Mouse (Mus musculus): ENCODE data around the gene Tmc1. TPM values are rescaled to one million over a fixed set of nuclear protein-coding genes. Genes with fewer than 3 reads are reported as not detected.

Tmc1 gene
- 0.04 TPM in 1 of 2 replicates, not detected in the other for polyA plus RNA-seq (2015; fragmentation: Nextera tagmentation; extraction: Ambion mirVana)

GRCm38 (mm10) chr19:20953874-20954273 lies at the start of gene Tmc1:
Tmc1 (minus strand) TSS chr19:20954202.
- Histone ChIP-seq H3K36me3 (ENCODE audit: control insufficient read depth, insufficient read depth, low read length) (no peaks in the 10 kb centered on the region), H3K4me2 (ENCODE audit: low read depth, low read length) (no peak within 1 kb of the TSS), H3K9me3 (ENCODE audit: control insufficient read depth, low read length) (no peaks in the 10 kb centered on the region), H3K4me1 (ENCODE audit: control insufficient read depth, insufficient read depth, low read length) (no peaks in the 10 kb centered on the region), H3K4me3 (ENCODE audit: low read length) (no peak within 1 kb of the TSS), H3K9ac (ENCODE audit: low read depth, low read length) (no peak within 1 kb of the TSS), H3K27me3 (replicated peaks; ENCODE audit: control insufficient read depth, insufficient read depth, low read length) (no peaks in the 10 kb centered on the region), H3K27ac (ENCODE audit: low read length) (no peak within 1 kb of the TSS)
- ATAC-seq, result no peak
- WGBS, result 76% methylated on average over 6 of the region's 6 CpGs

GRCm38 (mm10) chr19:21001552-21001951 lies 47.5 kb upstream of the Tmc1 start:
- no peak overlapping the region for H3K9ac ChIP-seq (ENCODE audit: low read depth, low read length)
- no peak overlapping the region for H3K4me3 ChIP-seq (ENCODE audit: low read length)
- H3K9me3 ChIP-seq (ENCODE audit: control insufficient read depth, low read length), result no peaks in the 10 kb centered on the region
- no peaks in the 10 kb centered on the region for H3K27me3 ChIP-seq (replicated peaks; ENCODE audit: control insufficient read depth, insufficient read depth, low read length)
- no peak for ATAC-seq
- H3K27ac ChIP-seq (ENCODE audit: low read length), result no peak overlapping the region
- H3K4me1 ChIP-seq (ENCODE audit: control insufficient read depth, insufficient read depth, low read length), result no peaks in the 10 kb centered on the region
- H3K4me2 ChIP-seq (ENCODE audit: low read depth, low read length), result no peak overlapping the region
- no peaks in the 10 kb centered on the region for H3K36me3 ChIP-seq (ENCODE audit: control insufficient read depth, insufficient read depth, low read length)

DNA sequence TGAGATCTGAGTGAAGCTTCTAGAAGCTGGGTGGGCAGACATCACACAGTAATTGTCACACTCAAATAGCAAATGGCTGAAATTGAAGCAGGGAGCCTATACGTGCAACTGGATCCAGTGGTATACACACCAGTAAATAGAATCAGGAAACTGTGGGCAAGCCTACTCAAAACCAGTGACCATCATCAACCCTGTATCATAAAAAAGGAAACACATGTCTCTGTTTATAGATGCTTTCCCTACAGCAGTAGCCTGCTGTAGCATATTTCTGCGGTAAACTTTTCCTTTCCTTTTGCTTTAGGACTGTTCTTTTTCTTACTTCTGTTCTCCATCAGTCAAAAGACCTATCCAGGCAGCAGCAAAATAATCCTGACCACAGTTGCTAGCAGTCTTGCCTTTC lies 25.2 kb upstream of the Tmc1 start:
- H3K4me2 ChIP-seq (ENCODE audit: low read depth, low read length), result no peak overlapping the region
- H3K36me3 ChIP-seq (ENCODE audit: control insufficient read depth, insufficient read depth, low read length), result no peaks in the 10 kb centered on the region
- H3K4me1 ChIP-seq (ENCODE audit: control insufficient read depth, insufficient read depth, low read length), result no peaks in the 10 kb centered on the region
- no peak overlapping the region for H3K4me3 ChIP-seq (ENCODE audit: low read length)
- H3K27me3 ChIP-seq (replicated peaks; ENCODE audit: control insufficient read depth, insufficient read depth, low read length), result no peaks in the 10 kb centered on the region
- no peaks in the 10 kb centered on the region for H3K9me3 ChIP-seq (ENCODE audit: control insufficient read depth, low read length)
- 84% methylated on average over 2 of the region's 2 CpGs for WGBS
- H3K9ac ChIP-seq (ENCODE audit: low read depth, low read length), result no peak overlapping the region
- no peak for ATAC-seq
- H3K27ac ChIP-seq (ENCODE audit: low read length), result no peak overlapping the region

GRCm38 (mm10) chr19:20978148-20978547 lies 24.1 kb upstream of the Tmc1 start:
- H3K9ac ChIP-seq (ENCODE audit: low read depth, low read length), result no peak overlapping the region
- WGBS, result 32% methylated on average over 1 of the region's 1 CpGs
- ATAC-seq, result no peak
- no peaks in the 10 kb centered on the region for H3K4me1 ChIP-seq (ENCODE audit: control insufficient read depth, insufficient read depth, low read length)
- no peak overlapping the region for H3K4me2 ChIP-seq (ENCODE audit: low read depth, low read length)
- H3K4me3 ChIP-seq (ENCODE audit: low read length), result no peak overlapping the region
- no peaks in the 10 kb centered on the region for H3K9me3 ChIP-seq (ENCODE audit: control insufficient read depth, low read length)
- no peaks in the 10 kb centered on the region for H3K27me3 ChIP-seq (replicated peaks; ENCODE audit: control insufficient read depth, insufficient read depth, low read length)
- no peaks in the 10 kb centered on the region for H3K36me3 ChIP-seq (ENCODE audit: control insufficient read depth, insufficient read depth, low read length)
- H3K27ac ChIP-seq (ENCODE audit: low read length), result no peak overlapping the region

DNA sequence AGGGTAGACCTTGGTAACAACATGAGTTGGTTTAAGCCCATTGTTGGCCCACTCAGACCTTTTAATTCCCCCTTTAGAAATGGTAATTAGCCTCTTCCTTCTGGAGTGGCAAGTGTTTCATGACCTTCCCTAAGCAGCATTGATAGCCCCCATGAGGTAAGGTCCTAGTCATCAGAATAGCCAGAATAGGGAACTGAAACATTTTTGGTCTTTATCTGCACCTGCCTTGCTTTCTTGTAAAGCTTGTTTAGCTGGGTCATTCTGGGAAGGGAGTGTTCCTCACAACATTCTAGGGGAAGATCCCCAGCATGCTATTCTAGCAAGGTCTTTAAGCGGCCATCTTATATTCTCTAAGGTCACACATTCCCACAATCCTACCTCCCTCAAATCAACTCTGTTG lies 17.9 kb upstream of the Tmc1 start:
- no peak for ATAC-seq
- H3K4me1 ChIP-seq (ENCODE audit: control insufficient read depth, insufficient read depth, low read length), result no peaks in the 10 kb centered on the region
- H3K27ac ChIP-seq (ENCODE audit: low read length), result no peak overlapping the region
- no peaks in the 10 kb centered on the region for H3K27me3 ChIP-seq (replicated peaks; ENCODE audit: control insufficient read depth, insufficient read depth, low read length)
- H3K4me2 ChIP-seq (ENCODE audit: low read depth, low read length), result no peak overlapping the region
- no peak overlapping the region for H3K4me3 ChIP-seq (ENCODE audit: low read length)
- H3K9ac ChIP-seq (ENCODE audit: low read depth, low read length), result no peak overlapping the region
- 100% methylated on average over 1 of the region's 1 CpGs for WGBS
- H3K36me3 ChIP-seq (ENCODE audit: control insufficient read depth, insufficient read depth, low read length), result no peaks in the 10 kb centered on the region
- H3K9me3 ChIP-seq (ENCODE audit: control insufficient read depth, low read length), result no peaks in the 10 kb centered on the region

GRCm38 (mm10) chr19:20954815-20955214 lies 813 bp upstream of the Tmc1 start:
- Histone ChIP-seq H3K9ac (ENCODE audit: low read depth, low read length) (no peak overlapping the region), H3K4me3 (ENCODE audit: low read length) (no peak overlapping the region), H3K9me3 (ENCODE audit: control insufficient read depth, low read length) (no peaks in the 10 kb centered on the region), H3K4me1 (ENCODE audit: control insufficient read depth, insufficient read depth, low read length) (no peaks in the 10 kb centered on the region), H3K27ac (ENCODE audit: low read length) (no peak overlapping the region), H3K4me2 (ENCODE audit: low read depth, low read length) (no peak overlapping the region), H3K36me3 (ENCODE audit: control insufficient read depth, insufficient read depth, low read length) (no peaks in the 10 kb centered on the region), H3K27me3 (replicated peaks; ENCODE audit: control insufficient read depth, insufficient read depth, low read length) (no peaks in the 10 kb centered on the region)
- ATAC-seq, result no peak
- WGBS, result 88% methylated on average over 5 of the region's 5 CpGs

DNA sequence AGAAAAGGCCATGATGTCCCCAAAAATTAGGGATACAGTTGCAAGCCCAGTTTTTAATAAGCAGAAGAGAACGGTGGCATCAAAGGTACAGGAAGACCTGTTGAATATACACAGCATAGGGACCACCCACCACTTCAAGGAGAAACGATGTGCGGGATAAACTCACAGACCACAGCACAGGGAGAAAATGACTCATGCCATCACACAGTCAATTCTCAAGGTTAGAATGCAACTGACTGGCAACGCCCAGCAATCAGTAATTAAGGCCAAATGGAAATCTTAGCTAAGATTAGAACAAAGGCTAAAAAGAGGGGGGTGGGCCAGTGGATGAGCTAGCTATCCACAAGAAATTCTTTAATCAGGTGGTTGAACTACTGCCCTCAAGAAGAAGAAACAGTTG lies 9.6 kb downstream of the Tmc1 start:
- Histone ChIP-seq H3K4me3 (ENCODE audit: low read length) (no peak overlapping the region), H3K4me2 (ENCODE audit: low read depth, low read length) (no peak overlapping the region), H3K9me3 (ENCODE audit: control insufficient read depth, low read length) (no peaks in the 10 kb centered on the region), H3K9ac (ENCODE audit: low read depth, low read length) (no peak overlapping the region), H3K4me1 (ENCODE audit: control insufficient read depth, insufficient read depth, low read length) (no peaks in the 10 kb centered on the region), H3K27ac (ENCODE audit: low read length) (no peak overlapping the region), H3K36me3 (ENCODE audit: control insufficient read depth, insufficient read depth, low read length) (no peaks in the 10 kb centered on the region), H3K27me3 (replicated peaks; ENCODE audit: control insufficient read depth, insufficient read depth, low read length) (no peaks in the 10 kb centered on the region)
- no peak for ATAC-seq
- WGBS, result 54% methylated on average over 4 of the region's 4 CpGs

- Histone ChIP-seq H3K4me2 (ENCODE audit: low read depth, low read length) (no peak overlapping the region), H3K9ac (ENCODE audit: low read depth, low read length) (no peak overlapping the region), H3K9me3 (ENCODE audit: control insufficient read depth, low read length) (no peaks in the 10 kb centered on the region), H3K4me1 (ENCODE audit: control insufficient read depth, insufficient read depth, low read length) (no peaks in the 10 kb centered on the region), H3K27me3 (replicated peaks; ENCODE audit: control insufficient read depth, insufficient read depth, low read length) (no peaks in the 10 kb centered on the region), H3K4me3 (ENCODE audit: low read length) (no peak overlapping the region), H3K36me3 (ENCODE audit: control insufficient read depth, insufficient read depth, low read length) (no peaks in the 10 kb centered on the region), H3K27ac (ENCODE audit: low read length) (no peak overlapping the region)
- no peak for ATAC-seq
- WGBS, result 52% methylated on average over 7 of the region's 7 CpGs
These were observed 29.7 kb downstream of the Tmc1 start for GRCm38 (mm10) chr19:20924282-20924681.

- H3K4me3 ChIP-seq (ENCODE audit: low read length), result no peak overlapping the region
- no peak for ATAC-seq
- 15% methylated on average over 10 of the region's 10 CpGs for WGBS
- no peaks in the 10 kb centered on the region for H3K36me3 ChIP-seq (ENCODE audit: control insufficient read depth, insufficient read depth, low read length)
- H3K9ac ChIP-seq (ENCODE audit: low read depth, low read length), result no peak overlapping the region
- H3K4me2 ChIP-seq (ENCODE audit: low read depth, low read length), result no peak overlapping the region
- no peaks in the 10 kb centered on the region for H3K4me1 ChIP-seq (ENCODE audit: control insufficient read depth, insufficient read depth, low read length)
- H3K27me3 ChIP-seq (replicated peaks; ENCODE audit: control insufficient read depth, insufficient read depth, low read length), result no peaks in the 10 kb centered on the region
- no peak overlapping the region for H3K27ac ChIP-seq (ENCODE audit: low read length)
- H3K9me3 ChIP-seq (ENCODE audit: control insufficient read depth, low read length), result no peaks in the 10 kb centered on the region
These were observed 30.4 kb downstream of the Tmc1 start for GRCm38 (mm10) chr19:20923336-20924211.

DNA sequence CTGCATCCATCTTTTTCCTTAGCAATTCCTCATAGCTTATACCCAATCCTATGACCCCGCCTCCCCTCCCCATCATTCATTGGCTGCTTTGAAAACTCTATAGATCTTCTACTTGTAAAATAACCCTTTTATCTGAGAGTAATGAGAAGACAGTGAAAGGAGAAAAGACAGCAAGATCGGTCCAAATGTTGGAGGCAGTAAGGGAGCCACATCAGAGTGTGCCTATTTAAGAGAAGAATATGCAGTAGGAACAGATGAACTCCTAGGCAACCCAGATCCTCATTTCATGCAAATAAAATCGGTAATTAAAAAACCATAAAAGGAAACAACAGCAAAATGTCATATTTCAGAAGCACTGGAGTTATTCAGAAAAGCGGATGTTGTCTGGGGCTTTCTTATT lies 35.8 kb downstream of the Tmc1 start:
- Histone ChIP-seq H3K36me3 (ENCODE audit: control insufficient read depth, insufficient read depth, low read length) (no peaks in the 10 kb centered on the region), H3K4me1 (ENCODE audit: control insufficient read depth, insufficient read depth, low read length) (no peaks in the 10 kb centered on the region), H3K4me3 (ENCODE audit: low read length) (no peak overlapping the region), H3K27ac (ENCODE audit: low read length) (no peak overlapping the region), H3K27me3 (replicated peaks; ENCODE audit: control insufficient read depth, insufficient read depth, low read length) (no peaks in the 10 kb centered on the region), H3K4me2 (ENCODE audit: low read depth, low read length) (no peak overlapping the region), H3K9me3 (ENCODE audit: control insufficient read depth, low read length) (no peaks in the 10 kb centered on the region), H3K9ac (ENCODE audit: low read depth, low read length) (no peak overlapping the region)
- 89% methylated on average over 4 of the region's 4 CpGs for WGBS
- ATAC-seq, result no peak
